ENCODE assay signal across 9 mouse cellular contexts in the genomic region with DNA sequence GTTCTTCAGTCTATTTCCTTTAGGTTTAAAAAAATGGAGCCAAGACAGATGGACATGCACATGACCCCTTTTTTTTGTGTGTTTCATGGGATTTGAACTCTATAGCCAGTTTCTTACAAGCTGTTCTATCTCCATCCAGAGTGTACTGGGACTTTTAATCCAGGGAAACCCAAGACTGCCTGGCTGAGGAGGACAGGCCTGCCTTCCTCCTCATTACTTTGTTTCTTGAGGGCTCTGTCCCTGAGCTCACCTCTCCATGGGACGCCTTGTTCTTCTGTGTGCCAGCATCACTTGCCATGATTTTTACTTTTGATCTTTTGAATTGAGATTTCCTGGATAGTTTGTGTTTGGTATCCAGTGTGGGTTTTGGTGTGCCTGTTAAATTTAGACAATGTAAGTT. TPM values are rescaled to one million over a fixed set of nuclear protein-coding genes. Genes with fewer than 3 reads are reported as not detected.
DNase-seq lines count a peak whose midpoint lies in the region; ATAC-seq and TF ChIP-seq lines count a peak whose summit lies in the region.
"Had no signal": no experiment of that assay in that cellular context is flagged by ENCODE, and none has a peak within 500 bp of the region (broad histone marks: within the 10 kb centered on the region; RNA-seq: fewer than 3 reads in every experiment).

No protein-coding gene starts in this region.

- no peaks in the 10 kb centered on the region for H3K27me3 ChIP-seq in lung, embryonic 16.5 days (ENCODE audit: control insufficient read depth, insufficient read depth, low read depth, low read length)
- H3K27me3 ChIP-seq in forebrain, embryonic 12.5 days, result no peaks in the 10 kb centered on the region
- H3K27me3 ChIP-seq in limb, embryonic 15.5 days, result no peaks in the 10 kb centered on the region
- H3K27me3 ChIP-seq in stomach, embryonic 16.5 days (ENCODE audit: control insufficient read depth, insufficient read depth, low read length), result no peaks in the 10 kb centered on the region

- no peak for ATAC-seq in lung, embryonic 16.5 days (ENCODE audit: low read depth)
- no peak for ATAC-seq in forebrain, embryonic 12.5 days (ENCODE audit: low FRiP score)
- ATAC-seq in limb, embryonic 15.5 days (ENCODE audit: insufficient number of reproducible peaks, low FRiP score, low TSS enrichment, low read depth), result no peak
- no peak for ATAC-seq in stomach, embryonic 16.5 days (ENCODE audit: insufficient read depth, low FRiP score)
- no peak for ATAC-seq in activated CD4-positive, CD25-positive, alpha-beta regulatory T cell, adult 4 months

- H3K36me3 ChIP-seq in lung, embryonic 16.5 days (ENCODE audit: control insufficient read depth, insufficient read depth, low read length), result no peaks in the 10 kb centered on the region
- peaks cover 3% of the 10 kb centered on the region for H3K36me3 ChIP-seq in forebrain, embryonic 12.5 days (replicated peaks)
- no peaks in the 10 kb centered on the region for H3K36me3 ChIP-seq in limb, embryonic 15.5 days
- H3K36me3 ChIP-seq in stomach, embryonic 16.5 days (ENCODE audit: control insufficient read depth, insufficient read depth, low read length), result peaks cover 4% of the 10 kb centered on the region; the same call in 1 of the 2 replicates

- 64% methylated on average over 1 of the region's 1 CpGs for WGBS in lung, embryonic 16.5 days
- WGBS in lung, adult 2 months, result 60% methylated on average over 1 of the region's 1 CpGs
- 56% methylated on average over 1 of the region's 1 CpGs for WGBS in forebrain, embryonic 12.5 days
- WGBS in limb, embryonic 15.5 days, result 61% methylated on average over 1 of the region's 1 CpGs
- 62% methylated on average over 1 of the region's 1 CpGs for WGBS in stomach, embryonic 16.5 days

- peak overlapping the region; percentile 92 for H3K4me3 ChIP-seq in lung, embryonic 16.5 days (ENCODE audit: low read length)
- no peak overlapping the region for H3K4me3 ChIP-seq in lung, adult 2 months (replicated peaks; ENCODE audit: extremely low read depth, low read depth, low read length)
- H3K4me3 ChIP-seq in forebrain, embryonic 12.5 days (replicated peaks), result peak overlapping the region; percentile 96
- peak overlapping the region; percentile 89 for H3K4me3 ChIP-seq in limb, embryonic 15.5 days
- H3K4me3 ChIP-seq in stomach, embryonic 16.5 days (replicated peaks; ENCODE audit: low read length), result peak overlapping the region; percentile 91

- H3K9me3 ChIP-seq in lung, embryonic 16.5 days (ENCODE audit: control insufficient read depth, low read length), result no peaks in the 10 kb centered on the region
- no peaks in the 10 kb centered on the region for H3K9me3 ChIP-seq in forebrain, embryonic 12.5 days
- H3K9me3 ChIP-seq in limb, embryonic 15.5 days, result no peaks in the 10 kb centered on the region
- no peaks in the 10 kb centered on the region for H3K9me3 ChIP-seq in stomach, embryonic 16.5 days (replicated peaks; ENCODE audit: control insufficient read depth, low read length)

- no peak overlapping the region for H3K27ac ChIP-seq in lung, embryonic 16.5 days (ENCODE audit: low read length)
- no peak overlapping the region for H3K27ac ChIP-seq in forebrain, embryonic 12.5 days
- no peak overlapping the region for H3K27ac ChIP-seq in limb, embryonic 15.5 days
- H3K27ac ChIP-seq in stomach, embryonic 16.5 days (ENCODE audit: low read length), result no peak overlapping the region

- no peak for DNase-seq in lung, adult 2 months
- DNase-seq in cerebellum, postnatal 14 days, result no peak
- DNase-seq: adrenal gland, postnatal 25 days; spleen, adult 18-20 months had no signal

- TF ChIP-seq CTCF in lung, adult 2 months (IDR thresholded peaks at IDR 0.05; ENCODE audit: insufficient read depth, low read length), result no peak

- TF ChIP-seq POLR2A in lung, adult 2 months (IDR thresholded peaks at IDR 0.05; ENCODE audit: borderline replicate concordance, extremely low read depth, low read depth, low read length), result no peak

- peak overlapping the region; percentile 93 for H3K9ac ChIP-seq in lung, embryonic 16.5 days (ENCODE audit: low read length)
- peak overlapping the region; percentile 89; the same call in 1 of the 2 replicates for H3K9ac ChIP-seq in forebrain, embryonic 12.5 days
- peak overlapping the region; percentile 87; the same call in 1 of the 2 replicates for H3K9ac ChIP-seq in limb, embryonic 15.5 days
- H3K9ac ChIP-seq in stomach, embryonic 16.5 days (ENCODE audit: low read length), result peak overlapping the region; percentile 95

- H3K4me2 ChIP-seq in lung, embryonic 16.5 days (ENCODE audit: low read depth, low read length), result peak overlapping the region; percentile 73
- peak overlapping the region; percentile 87 for H3K4me2 ChIP-seq in forebrain, embryonic 12.5 days
- peak overlapping the region; percentile 57 for H3K4me2 ChIP-seq in limb, embryonic 15.5 days
- peak overlapping the region; percentile 92 for H3K4me2 ChIP-seq in stomach, embryonic 16.5 days (ENCODE audit: low read depth, low read length)

- H3K4me1 ChIP-seq in lung, embryonic 16.5 days (replicated peaks; ENCODE audit: control insufficient read depth, insufficient read depth, low read length), result peaks cover 13% of the 10 kb centered on the region
- H3K4me1 ChIP-seq in lung, adult 2 months (ENCODE audit: control insufficient read depth, insufficient read depth, low read length), result peaks cover 8% of the 10 kb centered on the region
- peaks cover 22% of the 10 kb centered on the region for H3K4me1 ChIP-seq in forebrain, embryonic 12.5 days
- peaks cover 9% of the 10 kb centered on the region for H3K4me1 ChIP-seq in limb, embryonic 15.5 days
- H3K4me1 ChIP-seq in stomach, embryonic 16.5 days (ENCODE audit: control insufficient read depth, insufficient read depth, low read length), result peaks cover 8% of the 10 kb centered on the region

RNA-seq across cellular contexts. Expression of gene Papola, which starts 1.6 kb away (rescaled TPM):
- 176 and 188 TPM in 2 replicates for polyA plus RNA-seq in lung, embryonic 16.5 days (2015; fragmentation: Nextera tagmentation; extraction: Ambion mirVana)
- polyA plus RNA-seq in lung, adult 2 months (2012; rRNA removed), result 40.4 and 51.8 TPM in 2 replicates
- polyA plus RNA-seq in forebrain, embryonic 12.5 days (2016; fragmentation: Nextera tagmentation; extraction: Ambion mirVana), result 326 and 334 TPM in 2 replicates
- 184 and 185 TPM in 2 replicates for polyA plus RNA-seq in limb, embryonic 15.5 days (2015; fragmentation: Nextera tagmentation; extraction: Ambion mirVana)
- polyA plus RNA-seq in stomach, embryonic 16.5 days (2015; fragmentation: Nextera tagmentation; extraction: Ambion mirVana), result 151 and 167 TPM in 2 replicates
- polyA plus RNA-seq in activated CD4-positive, CD25-positive, alpha-beta regulatory T cell, adult 4 months (2017; shearing (Covaris generic)), result 100 to 1,000 TPM; 109 to 124 TPM
